Mouse (Mus musculus) limb, embryonic 10.5 days (tissue): Measurements from ENCODE around the gene Trpm3. TPM values are rescaled to one million over a fixed set of nuclear protein-coding genes. Genes with fewer than 3 reads are reported as not detected.

ENCODE experiments used
- microRNA counts: library from miRNA; unstranded; fragments of <30 nt; microRNA quantifications from one replicate; lab custom pipeline; 2017
- microRNA-seq: library from miRNA; unstranded; fragments of <30 nt; microRNA quantifications from one replicate; pipeline ENCODE4, GENCODE M21; 2017
- polyA plus RNA-seq: library from polyadenylated mRNA; unstranded; fragments of >200 nt; fragmentation: Nextera tagmentation; extraction: Ambion mirVana; gene quantifications from 2 replicates; pipeline ENCODE4 v1.2.1, GENCODE M21; 2016

Gene Trpm3
- polyA plus RNA-seq, 1 experiment from 2014 or later, result 0.93 TPM

MicroRNAs within 50 kb of the gene (microRNA counts, 519-probe panel; counts per million panel counts)
- microRNA mmu-miR-204 (lab: Ali Mortazavi, UCI), result 684 counts per million, percentile 72 among the panel's probes with 10 or more counts

Small RNAs within 50 kb of the gene (microRNA-seq; reads per million reads assigned to microRNA genes)
- gene Mir204, result 30.2 reads per million, percentile 35 among the genes with 10 or more reads in this experiment
